Mouse (Mus musculus) thymus, adult 18-20 months (tissue): ENCODE data around the gene Slc45a3.

Experiments used
- DNase-seq, 2 experiments: peaks; one replicate each; pipeline ENCODE4 v3.0.0; 2022; ENCODE audit warnings: mixed read lengths in 2 of 2

Gene Slc45a3

DNA sequence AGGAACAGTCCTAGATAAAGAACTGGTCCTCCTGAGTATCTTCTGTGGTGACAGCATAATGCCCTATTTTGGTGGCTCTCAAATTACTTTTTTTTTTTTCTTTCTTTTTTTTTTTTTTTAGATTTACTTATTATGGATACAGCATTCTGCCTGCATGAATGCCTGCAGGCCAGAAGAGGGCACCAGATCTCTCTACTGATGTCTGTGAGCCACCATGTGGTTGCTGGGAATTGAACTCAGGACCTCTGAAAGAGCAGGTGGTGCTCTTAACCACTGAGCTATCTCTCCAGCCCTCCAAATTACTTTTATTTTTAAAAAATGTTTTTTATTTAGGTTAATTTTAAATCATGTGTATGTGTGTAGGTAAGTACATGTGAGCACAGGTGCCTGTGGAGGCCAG, 37.7 kb downstream of the Slc45a3 start:
- no peak for DNase-seq

DNA sequence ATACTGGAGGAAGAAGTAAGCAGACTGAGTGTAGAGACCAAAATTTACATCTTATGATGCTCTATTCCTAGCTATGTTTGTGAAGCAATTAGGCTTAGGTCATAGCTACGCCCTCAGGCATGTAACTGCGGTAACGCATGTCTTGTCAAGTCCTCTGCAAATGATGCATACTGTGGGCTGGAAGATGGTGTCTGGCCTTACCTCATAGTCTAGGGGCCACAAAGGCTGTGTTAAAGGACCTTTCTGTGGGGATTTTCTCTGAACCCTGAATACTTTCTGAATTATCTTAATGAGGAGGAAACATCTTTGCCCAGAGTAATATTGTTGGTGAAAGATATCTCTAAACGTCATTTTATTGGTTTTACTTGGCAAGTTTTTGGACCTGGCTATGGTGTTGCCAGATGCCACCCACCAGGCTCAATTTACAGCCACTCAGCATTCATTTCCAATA, 39.1 kb downstream of the Slc45a3 start:
- DNase-seq, result no peak

DNA sequence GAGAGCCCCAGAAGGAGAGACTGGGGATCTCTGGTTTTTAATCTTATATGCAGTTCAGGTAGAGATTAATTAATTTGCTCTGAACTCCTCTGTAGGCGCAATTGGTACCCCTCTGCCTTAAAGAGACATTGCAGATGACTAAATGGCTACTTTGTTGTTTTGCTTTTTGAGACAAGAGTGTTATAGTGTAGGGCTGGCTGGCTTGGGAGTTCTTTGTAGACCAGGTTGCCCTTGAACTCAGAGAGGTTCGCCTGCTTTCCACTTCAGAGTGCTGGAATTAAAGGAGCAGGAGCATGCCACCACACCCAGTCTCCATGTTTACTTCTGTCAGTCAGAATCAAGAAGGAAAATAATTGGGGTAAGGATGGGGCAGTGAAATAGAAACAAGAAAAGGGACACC, 40.3 kb downstream of the Slc45a3 start:
- DNase-seq, result no peak

DNA sequence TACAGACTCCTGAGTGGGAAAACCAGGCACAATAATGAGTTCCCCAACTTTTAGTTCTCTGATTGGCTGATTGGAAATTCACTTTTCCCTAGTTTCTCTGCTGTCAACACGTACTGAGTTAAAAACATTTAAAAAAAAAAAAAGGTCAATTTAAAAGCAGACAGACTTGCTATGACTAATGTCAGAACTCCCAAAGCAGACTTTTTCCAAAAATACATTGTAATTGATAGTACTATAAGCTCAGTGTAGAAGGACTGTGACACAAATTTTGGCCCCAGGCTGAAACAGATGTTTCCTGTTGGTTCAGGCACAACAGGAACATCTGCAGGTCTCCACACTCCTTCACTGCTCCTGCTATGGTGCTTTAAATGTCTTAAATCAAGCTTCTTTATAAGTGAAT, 41.0 kb downstream of the Slc45a3 start:
- no peak for DNase-seq

DNA sequence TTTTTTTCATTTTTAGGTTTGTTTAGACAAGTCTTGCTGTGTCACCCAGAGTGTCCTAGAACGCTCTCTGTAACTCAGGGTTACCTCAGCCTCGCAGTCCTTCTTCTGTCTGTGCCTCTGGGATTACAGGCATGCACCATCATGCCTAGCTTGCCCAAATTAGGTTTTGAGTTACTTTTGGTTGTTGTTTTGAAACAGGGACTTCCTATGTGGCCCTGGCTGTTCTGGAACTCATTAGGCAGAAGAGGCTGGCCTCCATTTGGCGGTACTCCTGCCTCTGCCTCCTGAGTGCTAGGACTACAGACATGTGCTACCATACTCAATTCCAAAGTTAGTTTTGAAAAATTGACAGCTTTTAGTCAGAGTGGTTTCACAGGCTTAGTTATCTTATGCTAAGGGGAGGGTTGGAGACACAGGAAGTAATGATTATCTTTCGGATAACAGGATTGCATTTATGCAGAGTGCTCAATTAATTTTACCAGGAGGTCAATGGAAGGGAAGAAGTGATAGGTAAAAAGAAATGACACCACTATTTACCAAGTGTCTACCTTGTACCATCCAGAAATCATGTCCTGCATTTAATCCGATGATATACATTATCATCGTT, 41.9 kb downstream of the Slc45a3 start:
- DNase-seq, result no peak

DNA sequence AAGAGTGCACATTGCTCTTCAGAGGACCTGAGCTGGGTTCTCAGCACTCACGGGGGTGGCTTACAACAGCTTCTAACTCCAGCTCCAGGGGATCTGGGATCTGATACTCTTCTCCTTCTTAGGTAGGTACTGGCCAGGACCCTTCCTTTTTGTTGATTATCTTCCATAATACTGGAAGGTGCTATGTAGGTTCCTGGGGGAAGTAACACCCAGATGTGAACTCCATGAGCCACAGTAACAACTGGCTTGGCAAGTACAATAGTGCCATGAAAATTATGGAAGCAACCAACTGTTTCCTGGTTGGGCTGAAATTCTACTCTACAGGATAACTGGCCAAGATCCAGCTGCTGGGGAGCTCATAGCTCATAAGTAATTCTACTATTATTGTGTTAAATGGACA, 42.7 kb downstream of the Slc45a3 start:
- no peak for DNase-seq

DNA sequence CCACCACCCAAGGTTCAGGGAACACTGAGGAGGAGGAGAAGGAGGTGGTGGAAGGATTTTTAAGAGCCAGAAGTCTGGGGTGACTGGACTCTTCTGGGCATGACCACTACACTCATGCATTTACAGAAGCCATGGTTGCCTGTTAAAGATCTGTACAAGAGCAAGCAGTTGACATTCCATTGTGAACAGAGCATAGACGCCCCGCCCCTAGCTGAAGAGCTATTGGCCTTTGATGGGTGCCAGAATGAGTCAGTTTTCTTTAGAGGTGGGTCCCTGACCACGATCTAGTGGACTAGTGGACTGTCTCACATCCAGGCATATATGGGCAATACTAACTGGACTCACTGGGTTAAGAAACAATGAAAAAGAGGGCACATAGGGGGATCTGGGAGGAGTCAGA, 43.3 kb downstream of the Slc45a3 start:
- DNase-seq, result no peak

DNA sequence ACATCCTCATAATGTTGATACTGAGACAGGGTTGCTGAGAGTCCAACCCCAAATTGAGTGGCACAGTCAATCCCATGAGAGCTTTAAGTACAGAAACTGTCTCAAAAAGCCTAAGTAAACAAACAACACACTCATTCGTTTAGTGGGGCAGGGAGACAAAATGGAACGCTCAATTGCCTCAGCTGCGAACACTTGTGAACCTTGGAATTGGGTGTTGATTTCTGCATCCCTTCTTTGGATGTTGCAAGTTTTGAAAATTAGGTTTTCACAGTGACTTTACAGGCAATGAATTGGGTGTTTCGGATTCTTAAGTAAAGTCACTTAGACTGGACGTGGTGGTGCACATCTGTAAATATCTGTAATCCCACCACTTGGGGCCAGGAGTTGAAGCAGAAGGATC, 44.0 kb downstream of the Slc45a3 start:
- DNase-seq, result no peak

DNA sequence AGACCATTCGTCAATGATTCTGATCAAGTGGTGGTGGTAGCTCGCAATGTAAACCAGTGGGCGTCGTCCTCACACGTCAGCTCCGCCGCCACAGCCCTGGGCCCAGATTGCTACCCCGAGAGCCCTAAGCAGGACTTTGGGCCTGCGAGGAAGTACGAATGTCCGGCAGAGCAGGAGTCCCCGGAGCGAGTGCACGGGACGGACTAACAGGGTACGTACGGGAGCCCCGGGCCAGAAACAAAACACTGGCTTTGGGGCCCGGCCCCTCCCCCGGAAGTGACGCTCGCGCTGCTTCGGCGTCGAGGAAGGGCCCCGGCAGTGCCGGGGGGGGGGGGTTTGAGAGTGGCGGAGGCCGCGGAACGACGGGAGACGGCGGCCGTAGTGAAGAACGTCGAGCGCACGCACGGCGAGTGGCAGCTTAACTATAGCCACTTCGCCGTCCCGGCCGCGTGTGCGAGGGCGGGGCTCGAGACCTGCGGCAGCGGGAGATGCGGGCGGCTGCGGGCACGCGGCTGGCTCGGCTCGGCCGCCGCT, 44.6 kb downstream of the Slc45a3 start, which contains the start of gene Elk4:
Gene Elk4, plus strand, starts transcription at position 326 of the 534 bp plus-strand sequence.
- peak; percentile 80 to 84 for DNase-seq

DNA sequence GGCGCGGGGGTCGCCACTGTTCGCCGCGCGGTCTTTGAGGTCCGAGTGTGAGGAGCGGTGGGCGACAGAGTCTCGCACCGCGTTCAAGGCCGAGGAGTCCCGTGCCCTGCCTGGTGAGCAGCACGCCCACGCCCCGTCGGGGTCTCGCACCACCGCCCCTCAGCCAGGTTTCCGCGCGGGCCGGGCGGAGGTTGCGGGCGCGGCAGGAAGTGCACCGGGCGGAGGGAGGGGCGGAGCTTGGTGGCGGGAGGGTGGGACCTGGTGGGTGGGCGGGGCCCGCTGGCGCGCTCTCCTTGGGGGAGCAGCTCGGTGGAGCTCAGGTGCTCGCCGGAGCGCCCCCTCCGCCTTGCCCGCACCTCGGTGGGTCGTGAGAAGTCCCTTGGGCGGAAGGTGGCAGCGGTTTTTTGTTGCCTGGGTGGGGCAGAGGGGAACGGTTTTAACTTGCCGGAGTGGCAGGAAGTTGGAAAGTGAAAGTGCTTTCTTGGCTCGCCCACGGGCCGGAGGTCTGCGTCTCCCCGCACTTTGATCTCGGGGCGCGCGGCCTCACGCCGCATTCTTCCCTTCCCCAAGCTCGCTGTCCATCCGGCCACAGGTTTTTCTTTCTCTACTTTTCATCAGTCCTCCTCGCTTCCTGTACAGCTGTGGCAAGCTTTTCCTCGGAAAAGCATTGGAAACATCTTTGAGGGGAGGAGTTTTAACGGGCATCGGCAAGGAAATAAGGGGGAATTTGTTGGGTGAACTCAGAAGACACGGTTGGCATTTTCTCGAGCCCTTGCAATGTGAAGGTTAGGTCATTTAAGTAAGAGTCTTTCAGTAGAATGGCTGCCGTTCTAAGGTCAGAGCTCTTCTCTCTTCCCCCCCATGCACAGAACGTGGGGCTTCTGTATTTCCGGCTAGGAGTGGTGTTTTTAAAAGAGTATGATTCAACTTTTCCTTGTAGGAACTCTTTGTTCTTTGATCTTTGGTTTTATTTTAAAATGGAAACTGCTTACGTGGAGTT, 45.4 kb downstream of the Slc45a3 start:
- peak; percentile 95 to 97 for DNase-seq

DNA sequence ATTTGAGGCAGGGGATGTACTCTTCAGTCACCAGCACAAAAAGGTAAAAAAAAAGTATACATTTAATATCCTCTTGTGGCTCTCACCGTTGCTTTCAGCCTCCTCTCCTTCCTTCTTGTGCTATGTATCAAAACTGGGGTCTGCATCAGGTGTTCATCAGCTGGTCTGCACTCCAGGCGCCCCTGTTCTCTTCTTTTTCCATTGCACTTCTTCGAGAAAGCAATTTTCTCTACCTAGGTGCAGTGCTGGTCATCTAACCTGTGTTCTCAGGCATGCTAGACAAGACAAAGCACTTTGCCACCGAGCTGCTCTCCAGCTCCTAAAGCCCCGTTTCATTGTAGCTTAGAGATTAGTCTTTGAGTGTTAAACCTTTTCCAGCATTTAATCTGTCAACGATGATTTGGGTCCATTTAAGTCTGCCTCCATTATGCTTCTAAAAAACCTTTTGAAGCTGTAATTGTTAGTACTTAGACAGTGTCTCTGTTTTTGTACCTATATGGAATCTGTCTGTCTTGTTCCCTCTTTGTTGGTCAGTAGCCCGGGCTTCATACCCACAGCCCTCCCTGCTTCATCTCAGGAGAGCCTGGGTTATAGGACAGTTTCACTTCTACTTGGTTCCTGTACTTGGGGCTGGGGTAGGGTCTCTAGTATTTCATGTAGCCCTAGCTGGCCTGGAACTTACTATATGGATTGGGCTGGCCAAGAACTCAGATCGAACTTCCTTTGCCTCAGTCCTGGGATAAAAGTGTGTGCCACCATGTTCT, 46.3 kb downstream of the Slc45a3 start:
- no peak for DNase-seq

DNA sequence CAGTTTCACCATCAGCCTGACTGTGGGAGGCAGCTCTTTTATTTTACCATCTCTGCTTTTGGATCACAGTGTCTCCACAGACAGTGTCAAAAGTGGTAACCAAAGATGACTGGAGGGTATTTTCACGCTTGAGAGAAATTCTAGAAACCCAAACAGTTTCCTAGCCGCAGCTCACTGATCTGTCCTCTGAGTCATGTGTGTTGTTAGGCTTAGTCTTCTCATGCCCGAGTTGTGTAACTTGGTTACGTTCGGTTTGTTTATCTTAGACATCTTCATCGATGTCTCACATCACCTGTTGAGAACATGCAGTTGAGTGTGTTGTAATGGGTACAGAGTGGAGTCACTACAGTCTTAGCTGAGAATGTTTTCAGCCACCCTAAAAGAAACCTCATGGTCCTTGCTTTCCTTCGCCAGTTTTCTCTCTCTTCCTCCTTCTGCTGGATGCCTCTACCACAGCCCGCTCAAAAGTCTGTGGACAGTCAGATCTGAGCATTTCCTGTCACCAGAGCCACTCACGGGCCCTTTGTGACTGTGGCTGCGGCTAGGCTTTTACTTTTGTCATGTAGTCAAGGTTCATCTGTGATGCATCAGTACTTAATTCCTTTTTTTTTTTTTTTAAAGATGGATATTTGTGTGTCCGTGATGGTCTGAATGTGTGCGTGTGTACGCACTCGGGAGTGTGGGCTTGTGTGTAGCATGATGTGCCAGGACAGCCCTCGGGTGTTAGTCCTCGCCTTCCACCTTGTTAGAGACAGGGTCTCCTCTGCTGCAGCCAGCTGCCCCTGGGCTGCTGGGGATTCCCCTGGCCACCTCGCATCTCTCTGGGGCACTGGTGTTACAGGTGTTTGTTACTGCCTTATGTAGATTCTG, 48.1 kb downstream of the Slc45a3 start:
- DNase-seq, result peak; percentile 17 to 58

DNA sequence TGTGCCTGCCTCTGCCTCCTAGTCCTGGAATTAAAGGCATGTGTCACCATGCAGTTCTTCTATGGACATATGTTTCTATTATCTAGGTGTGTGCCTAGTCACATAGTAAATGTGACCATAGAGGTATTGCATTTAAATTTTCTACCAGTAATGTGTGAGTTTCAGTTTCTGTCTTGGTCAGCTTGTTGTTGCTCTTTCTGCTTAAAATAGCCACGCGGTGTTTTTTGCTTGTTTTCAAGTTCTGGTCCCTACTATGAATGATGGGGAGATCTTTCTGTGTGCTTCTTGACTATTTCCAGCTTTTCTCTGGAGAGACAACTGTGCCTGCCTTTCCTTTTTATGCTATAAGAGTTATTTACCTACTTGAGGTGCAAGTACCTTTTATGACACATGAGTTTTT, 49.0 kb downstream of the Slc45a3 start:
- DNase-seq, result no peak

DNA sequence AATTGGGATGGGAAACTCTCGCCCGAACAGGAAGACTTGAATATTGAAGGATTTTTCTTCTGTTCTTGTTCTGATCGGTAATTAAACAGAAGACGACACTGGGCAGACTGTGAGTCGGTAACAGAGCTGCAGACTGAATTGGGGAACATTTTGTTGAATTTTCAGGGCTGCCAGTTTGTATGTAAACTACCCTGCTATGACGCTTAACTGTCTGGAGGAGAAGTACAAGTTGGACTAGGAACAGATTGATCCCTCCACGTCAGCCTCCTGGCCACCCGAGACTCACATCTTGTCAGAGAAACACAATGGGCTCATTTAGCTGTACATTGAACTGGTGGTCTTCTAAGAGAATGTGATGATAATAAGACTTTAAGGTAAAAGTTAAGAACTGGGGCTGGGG, 50.1 kb downstream of the Slc45a3 start:
- DNase-seq, result no peak

DNA sequence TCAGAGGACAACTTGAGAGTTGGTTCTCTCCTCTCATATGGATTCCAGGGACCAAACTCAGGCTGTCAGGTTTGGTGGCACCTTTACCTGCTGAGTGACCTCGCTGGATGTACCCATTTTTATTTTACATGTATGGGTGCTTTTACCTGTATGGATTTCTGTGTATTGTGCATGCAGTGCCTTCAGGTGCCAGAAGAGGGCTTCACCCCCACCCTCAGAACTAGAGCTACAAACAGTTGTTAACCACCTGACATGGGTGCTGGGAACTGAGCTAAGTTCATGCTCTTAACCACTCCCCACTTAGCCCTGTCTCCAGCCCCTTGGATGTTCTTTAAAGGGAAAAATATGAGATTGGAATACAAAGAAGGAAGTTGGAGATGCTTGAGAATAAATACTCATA, 52.0 kb downstream of the Slc45a3 start:
- DNase-seq, result no peak

DNA sequence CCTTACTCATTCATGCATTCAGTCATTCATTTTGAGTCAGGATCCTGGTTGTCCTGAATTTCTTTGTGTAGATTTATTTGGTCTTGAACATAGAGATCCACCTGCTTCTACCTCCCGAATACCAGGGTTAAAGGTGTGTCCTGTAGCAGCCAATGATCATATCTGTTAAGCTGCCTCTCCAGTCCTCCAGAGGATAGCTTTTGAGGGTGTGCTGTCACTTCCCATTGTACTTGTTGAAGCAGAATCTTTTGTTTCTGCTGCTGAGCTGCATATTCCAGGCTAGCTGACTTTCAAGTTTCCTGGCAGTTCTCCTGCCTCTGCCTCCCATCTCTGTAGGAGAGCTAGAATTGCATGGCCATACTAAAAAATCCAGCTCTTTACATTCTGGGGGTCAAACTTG, 53.9 kb downstream of the Slc45a3 start:
- no peak for DNase-seq

DNA sequence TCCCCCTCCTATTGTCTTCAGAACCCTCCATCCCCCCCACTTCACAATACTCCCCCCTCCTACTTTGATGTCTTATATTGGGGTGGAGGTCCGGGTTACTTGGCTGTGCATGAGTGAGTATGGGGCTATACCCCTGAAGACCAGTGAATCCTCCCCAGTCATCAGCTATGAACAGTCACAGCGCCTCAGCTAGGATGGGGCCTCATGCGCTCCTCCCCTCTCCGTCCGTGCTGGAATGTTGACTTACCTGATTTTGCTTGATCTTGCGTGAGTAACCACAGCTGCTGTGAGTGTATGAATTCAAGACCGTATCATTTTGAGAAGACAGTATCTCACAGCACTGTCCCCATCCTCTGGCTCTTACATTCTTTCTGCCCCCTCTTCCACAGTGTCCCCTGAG, 57.1 kb downstream of the Slc45a3 start:
- DNase-seq, result no peak

DNA sequence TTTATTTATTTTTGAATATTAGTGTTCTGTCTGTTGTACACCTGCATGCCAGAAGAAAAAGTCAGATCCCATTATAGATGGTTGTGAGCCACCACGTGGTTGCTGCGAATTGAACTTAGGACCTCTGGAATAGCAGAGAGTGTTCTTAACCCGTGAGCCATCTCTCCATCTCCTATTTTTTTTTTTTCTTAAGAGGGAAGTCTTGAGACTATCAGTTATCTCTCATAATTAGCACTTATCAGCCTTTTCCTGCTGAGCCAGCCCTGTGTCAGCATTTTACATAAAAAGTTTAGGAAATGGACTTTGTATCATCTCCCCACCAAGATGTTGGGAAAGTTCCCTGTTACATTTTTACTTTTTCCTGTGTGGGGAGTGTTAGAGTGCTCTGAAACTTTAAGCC, 59.3 kb downstream of the Slc45a3 start:
- DNase-seq, result no peak

DNA sequence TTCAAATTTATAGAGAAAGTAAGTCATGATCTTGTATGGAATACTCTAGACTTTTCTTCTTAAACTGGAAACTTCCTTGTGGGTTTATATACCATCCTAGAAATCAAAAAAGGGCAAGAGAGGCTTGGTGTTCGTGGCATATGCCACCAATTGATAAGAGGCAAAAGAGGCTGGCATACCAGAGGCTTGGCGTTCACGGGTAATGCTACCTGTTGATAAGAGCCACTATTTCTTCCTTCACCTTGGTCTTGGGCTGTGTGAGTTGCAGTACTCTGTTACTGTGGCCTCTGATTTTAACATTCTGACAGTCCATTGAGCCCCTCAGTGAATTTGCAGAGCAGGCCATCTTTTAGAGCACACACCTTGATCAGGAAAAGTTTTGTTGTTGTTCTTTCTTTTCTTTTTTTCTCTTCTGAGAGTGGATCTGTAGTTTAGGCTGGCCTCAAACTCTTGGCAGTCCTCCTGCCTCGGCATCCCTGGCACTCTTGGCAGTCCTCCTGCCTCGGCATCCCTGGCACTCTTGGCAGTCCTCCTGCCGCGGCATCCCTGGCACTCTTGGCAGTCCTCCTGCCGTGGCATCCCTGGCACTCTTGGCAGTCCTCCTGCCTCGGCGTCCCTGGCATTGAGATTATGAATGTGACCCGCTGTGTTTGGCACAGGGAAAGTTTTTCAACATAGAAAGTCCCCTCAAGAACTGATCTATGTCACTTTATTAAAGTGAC, 64.3 kb downstream of the Slc45a3 start:
- DNase-seq, result no peak

DNA sequence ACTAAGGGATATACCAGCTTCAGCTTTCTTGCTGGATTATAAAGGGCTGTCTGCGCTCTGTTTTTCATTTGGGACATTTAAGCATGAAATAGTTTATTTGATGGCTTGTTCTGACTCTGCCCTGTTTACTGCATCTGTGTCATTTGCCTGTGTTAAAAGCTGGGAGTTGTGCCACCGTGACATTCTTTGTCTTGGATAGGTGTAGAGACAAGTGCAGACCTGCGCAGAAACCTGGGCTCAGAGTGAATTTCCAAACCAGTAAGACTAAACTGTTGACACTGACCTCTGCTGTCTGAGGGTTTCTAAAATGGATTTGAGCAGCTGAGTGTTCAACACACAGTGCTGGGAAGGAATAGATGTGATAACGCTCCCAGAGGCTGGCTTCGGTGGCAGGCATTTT, 65.2 kb downstream of the Slc45a3 start:
- no peak for DNase-seq

DNA sequence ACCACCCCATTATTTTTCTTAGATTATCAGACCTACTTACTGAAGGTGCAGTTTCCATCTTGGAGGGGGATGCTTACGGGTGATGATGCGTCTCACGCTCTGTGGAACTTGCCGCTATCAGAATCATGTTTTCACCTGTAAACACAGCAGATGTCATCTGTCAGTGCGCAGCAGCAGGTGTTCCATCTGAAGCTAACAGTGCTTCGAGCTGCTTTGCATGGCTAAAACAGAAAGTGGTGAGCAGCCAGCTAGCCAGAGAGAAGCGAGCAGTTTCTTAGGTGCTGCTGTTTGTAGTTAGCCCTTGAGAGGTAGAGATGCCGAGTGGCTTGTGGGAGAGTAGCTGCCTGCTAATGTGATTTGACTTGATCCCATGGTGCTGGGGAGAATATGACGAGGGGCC, 65.6 kb downstream of the Slc45a3 start:
- no peak for DNase-seq
